14 mouse cellular contexts compared by ENCODE assay signal in the genomic region with DNA sequence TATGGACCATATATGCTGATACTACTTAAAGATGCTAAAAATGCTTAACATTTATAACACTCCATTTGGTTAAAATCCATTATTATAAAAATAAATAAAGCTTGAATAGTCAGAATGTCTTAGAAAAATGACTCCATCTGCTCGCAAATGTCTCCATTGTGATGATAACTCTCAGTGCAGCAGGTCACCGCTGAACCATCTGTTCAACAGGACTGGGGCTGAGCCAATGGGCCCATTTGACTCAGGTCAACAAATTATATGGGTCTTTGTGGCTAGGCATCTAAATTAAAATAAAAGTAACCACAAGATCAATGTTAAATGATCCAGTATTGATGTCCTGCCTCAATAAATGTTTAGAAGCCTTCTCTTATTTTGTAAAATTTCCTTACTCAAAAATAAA.
DNase-seq lines count a peak whose midpoint lies in the region; ATAC-seq and TF ChIP-seq lines count a peak whose summit lies in the region.
"Had no signal": no experiment of that assay in that cellular context is flagged by ENCODE, and none has a peak within 500 bp of the region (broad histone marks: within the 10 kb centered on the region; RNA-seq: fewer than 3 reads in every experiment).

No protein-coding gene starts in this region.

- no peak overlapping the region for H3K4me3 ChIP-seq in hindbrain, postnatal 0 days (ENCODE audit: low read length)
- H3K4me3 ChIP-seq in hindbrain, embryonic 10.5 days: no peak overlapping the region
- no peak overlapping the region for H3K4me3 ChIP-seq in ES-Bruce4 (ENCODE audit: low read depth, low read length)
- no peak overlapping the region for H3K4me3 ChIP-seq in lung, adult 2 months (replicated peaks; ENCODE audit: extremely low read depth, low read depth, low read length)
- H3K4me3 ChIP-seq: heart, embryonic 15.5 days had no signal

- TF ChIP-seq CTCF in hindbrain, postnatal 0 days (IDR thresholded peaks at IDR 0.05; ENCODE audit: low read depth): no peak
- no peak for TF ChIP-seq CTCF in ES-Bruce4 (IDR thresholded peaks at IDR 0.05; ENCODE audit: low read depth, low read length)
- TF ChIP-seq CTCF in brain, embryonic 14.5 days (IDR thresholded peaks at IDR 0.05; ENCODE audit: borderline replicate concordance, extremely low read depth, insufficient read depth, insufficient read length): no peak
- no peak for TF ChIP-seq CTCF in lung, adult 2 months (IDR thresholded peaks at IDR 0.05; ENCODE audit: insufficient read depth, low read length)

- TF ChIP-seq EP300 in ES-Bruce4 (IDR thresholded peaks at IDR 0.05; ENCODE audit: insufficient read depth, low read depth, low read length): peak; percentile 89

- H3K36me3 ChIP-seq in hindbrain, postnatal 0 days (ENCODE audit: insufficient read depth, low read length): peaks cover 4% of the 10 kb centered on the region; the same call in 1 of the 2 replicates
- H3K36me3 ChIP-seq in hindbrain, embryonic 10.5 days: peaks cover 9% of the 10 kb centered on the region
- 0 out of 2 replicates have a peak, but pooled peaks cover under 1% of the 10 kb centered on the region for H3K36me3 ChIP-seq in ES-Bruce4 (ENCODE audit: control insufficient read depth, insufficient read depth, low read length, poor library complexity, severe bottlenecking)
- H3K36me3 ChIP-seq: heart, embryonic 15.5 days had no signal

- WGBS in hindbrain, postnatal 0 days: 47% methylated on average over 2 of the region's 2 CpGs
- 77% methylated on average over 2 of the region's 2 CpGs for WGBS in hindbrain, embryonic 10.5 days
- WGBS in lung, adult 2 months: 77% methylated on average over 2 of the region's 2 CpGs

- peaks cover 4% of the 10 kb centered on the region; the same call in 1 of the 2 replicates for H3K4me1 ChIP-seq in hindbrain, postnatal 0 days (ENCODE audit: insufficient read depth, low read length)
- peaks cover 13% of the 10 kb centered on the region; the same call in 1 of the 2 replicates for H3K4me1 ChIP-seq in hindbrain, embryonic 10.5 days (replicated peaks)
- peaks cover 7% of the 10 kb centered on the region for H3K4me1 ChIP-seq in ES-Bruce4 (ENCODE audit: control insufficient read depth, insufficient read depth, low read length)
- no peaks in the 10 kb centered on the region; the same call in 1 of the 2 replicates for H3K4me1 ChIP-seq in lung, adult 2 months (ENCODE audit: control insufficient read depth, insufficient read depth, low read length)
- H3K4me1 ChIP-seq: heart, embryonic 15.5 days had no signal

- intact Hi-C loops in gastrocnemius, postnatal 36 days (cut with DNase I): no loop called here

- peak; percentile 49 for DNase-seq in hindbrain, postnatal 0 days (ENCODE audit: low spot score)
- no peak for DNase-seq in hindbrain, embryonic 10.5 days (ENCODE audit: low spot score)
- DNase-seq in brain, embryonic 14.5 days (ENCODE audit: low read depth): peak; percentile 68
- peak; percentile 76 to 86 for DNase-seq in cerebellum, postnatal 10 days
- DNase-seq in lung, adult 2 months: no peak
- DNase-seq in gastrocnemius, postnatal 36 days: no peak
- DNase-seq: adrenal gland, adult 8-10 months; kidney, adult 18-20 months; kidney, postnatal 25 days; lung, embryonic 14.5 days; right cerebral cortex, postnatal 25 days had no signal

- H3K9me3 ChIP-seq in hindbrain, postnatal 0 days (ENCODE audit: low read length): no peaks in the 10 kb centered on the region
- no peaks in the 10 kb centered on the region for H3K9me3 ChIP-seq in hindbrain, embryonic 10.5 days
- no peaks in the 10 kb centered on the region for H3K9me3 ChIP-seq in ES-Bruce4 (replicated peaks; ENCODE audit: control insufficient read depth, insufficient read depth, low read length, poor library complexity, severe bottlenecking)
- H3K9me3 ChIP-seq: heart, embryonic 15.5 days had no signal

- no peak overlapping the region for H3K9ac ChIP-seq in hindbrain, postnatal 0 days (replicated peaks; ENCODE audit: low read length)
- no peak overlapping the region for H3K9ac ChIP-seq in ES-Bruce4 (ENCODE audit: low read depth, poor library complexity, severe bottlenecking)
- H3K9ac ChIP-seq: heart, embryonic 15.5 days; lung, embryonic 14.5 days had no signal

- H3K27ac ChIP-seq in hindbrain, postnatal 0 days: no peak overlapping the region
- H3K27ac ChIP-seq in hindbrain, embryonic 10.5 days: no peak overlapping the region
- no peak overlapping the region for H3K27ac ChIP-seq in ES-Bruce4 (ENCODE audit: insufficient read depth, low read length)
- H3K27ac ChIP-seq: heart, embryonic 15.5 days had no signal

- no peak for TF ChIP-seq POLR2A in ES-Bruce4 (IDR thresholded peaks at IDR 0.05; ENCODE audit: insufficient read depth, low read length)
- no peak for TF ChIP-seq POLR2A in brain, embryonic 14.5 days (IDR thresholded peaks at IDR 0.05; ENCODE audit: borderline replicate concordance, extremely low read depth, insufficient read depth, insufficient read length, poor library complexity, severe bottlenecking)
- no peak for TF ChIP-seq POLR2A in lung, adult 2 months (IDR thresholded peaks at IDR 0.05; ENCODE audit: borderline replicate concordance, extremely low read depth, low read depth, low read length)

- ATAC-seq in hindbrain, postnatal 0 days: no peak
- ATAC-seq: hindbrain, embryonic 16.5 days had no signal

- no peaks in the 10 kb centered on the region for H3K27me3 ChIP-seq in hindbrain, postnatal 0 days (ENCODE audit: insufficient read depth, low read length)
- H3K27me3 ChIP-seq in hindbrain, embryonic 10.5 days (ENCODE audit: insufficient read depth, poor library complexity, severe bottlenecking): no peaks in the 10 kb centered on the region
- H3K27me3 ChIP-seq in ES-Bruce4 (ENCODE audit: control insufficient read depth, insufficient read depth, low read length, poor library complexity, severe bottlenecking): no peaks in the 10 kb centered on the region
- H3K27me3 ChIP-seq: heart, embryonic 15.5 days had no signal

- no peak overlapping the region for H3K4me2 ChIP-seq in hindbrain, postnatal 0 days (ENCODE audit: low read depth, low read length)
- H3K4me2 ChIP-seq: heart, embryonic 15.5 days; lung, embryonic 14.5 days had no signal

Comparison
In these comparisons a context has a peak if more than half of its experiments do, and no peak if none do; other contexts are left out.
1. DNase-seq: peak in hindbrain, postnatal 0 days (single experiment), brain, embryonic 14.5 days (single experiment) and cerebellum, postnatal 10 days (2 of 2); none in hindbrain, embryonic 10.5 days (single experiment), lung, adult 2 months (single experiment) and gastrocnemius, postnatal 36 days (0 of 2).